Mouse (Mus musculus) kidney, adult 9 months (tissue): Measurements from ENCODE around the gene Txn2.
A peak's percentile ranks its signal among the peaks of the same experiment; 100 is the strongest.
"Not testable (repeated sequence)": the region's sequence is repeated elsewhere in the genome, so short reads cannot be mapped to it uniquely, and the experiment has no call there.

Experiments
- DNase-seq: peaks from one replicate; pipeline ENCODE4 v3.0.0; 2022

The Txn2 gene

GRCm38 (mm10) chr15:77874807-77875206 is 54.0 kb downstream of the Txn2 start:
- no peak for DNase-seq

- DNase-seq, result no peak
Measured at GRCm38 (mm10) chr15:77874310-77874709, 54.5 kb downstream of the Txn2 start.

DNA sequence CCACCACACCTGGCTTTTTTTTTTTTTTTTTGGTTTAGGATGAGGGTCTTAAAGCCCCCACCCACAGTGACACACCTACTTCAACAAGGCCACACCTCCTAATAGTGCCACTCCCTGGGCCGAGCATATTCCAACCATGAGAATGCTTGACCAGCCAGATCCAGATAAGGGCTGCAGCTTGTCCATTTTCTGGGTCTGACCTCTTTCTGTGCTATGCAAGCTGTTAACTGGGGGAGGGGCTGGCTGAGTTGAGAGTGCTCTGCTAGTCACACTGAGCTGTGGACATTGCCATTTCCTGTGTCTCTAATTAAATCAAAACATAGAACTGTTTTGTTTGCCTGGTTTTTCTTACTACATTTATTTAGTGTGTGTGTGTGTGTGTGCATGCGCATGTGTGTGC is 55.2 kb downstream of the Txn2 start:
- DNase-seq, result peak; percentile 63

DNA sequence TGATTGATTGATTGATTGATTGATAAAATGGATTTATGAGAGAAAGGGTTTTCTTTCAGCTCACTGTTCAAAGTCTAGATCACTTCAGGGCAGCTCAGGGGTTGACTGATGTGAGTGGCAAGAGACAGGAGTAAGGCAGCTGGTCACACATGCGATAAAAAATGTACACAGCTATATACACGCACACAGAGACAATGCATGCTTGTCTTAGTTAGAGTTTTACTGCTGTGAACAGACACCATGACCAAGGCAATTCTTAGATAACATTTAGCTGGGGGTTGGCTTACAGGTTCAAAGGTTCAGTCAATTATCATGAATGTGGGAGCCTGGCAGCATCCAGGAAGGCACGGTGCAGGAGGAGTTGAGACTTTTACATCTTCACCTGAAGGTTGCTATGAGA is 55.8 kb downstream of the Txn2 start:
- no peak for DNase-seq

GRCm38 (mm10) chr15:77868340-77868739 is 60.5 kb downstream of the Txn2 start:
- DNase-seq, result no peak

- DNase-seq, result not testable (repeated sequence)
Measured at GRCm38 (mm10) chr15:77867231-77867968, 61.4 kb downstream of the Txn2 start.

DNA sequence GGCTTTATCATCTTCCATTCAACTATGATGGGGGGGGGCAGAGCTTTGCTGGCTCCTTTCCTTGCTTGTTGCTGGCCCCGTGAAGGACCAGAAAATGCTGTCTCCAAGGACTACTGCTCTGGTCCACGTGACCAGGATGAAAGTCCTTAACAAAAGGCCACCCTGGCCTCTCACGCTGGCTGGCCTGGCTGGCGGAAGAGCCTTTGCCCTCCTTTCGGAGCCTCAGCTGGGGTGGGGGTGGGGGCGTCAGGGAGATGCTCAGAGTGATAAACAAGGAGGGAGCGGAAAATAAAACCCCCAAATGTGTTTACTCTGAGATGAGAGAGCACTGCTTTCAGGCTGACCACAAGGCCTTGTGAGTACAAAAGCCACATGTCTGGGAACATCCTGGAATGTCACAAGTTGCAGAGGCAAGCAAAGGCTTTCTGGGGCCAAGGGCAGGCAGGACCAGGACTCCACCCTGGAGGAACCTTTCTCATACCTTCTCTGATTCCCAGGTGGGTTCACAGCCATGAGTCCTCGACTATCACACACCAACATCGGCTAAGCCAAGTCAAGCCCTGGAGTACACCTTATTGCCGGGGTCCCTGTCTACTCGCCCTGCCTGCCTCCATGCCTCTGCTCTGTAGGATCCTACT is 62.1 kb downstream of the Txn2 start:
- peak; percentile 79 for DNase-seq
